Mouse (Mus musculus) spleen, embryonic (tissue): Measurements from ENCODE around the gene Tomm40.

Experiments used
- CTCF ChIA-PET: fragments of 350-600 bp; sonication (Branson Sonifier 250); formaldehyde crosslinking; loops from one replicate; lab custom pipeline; 2022; lab: Charles Lee

Gene Tomm40

DNA sequence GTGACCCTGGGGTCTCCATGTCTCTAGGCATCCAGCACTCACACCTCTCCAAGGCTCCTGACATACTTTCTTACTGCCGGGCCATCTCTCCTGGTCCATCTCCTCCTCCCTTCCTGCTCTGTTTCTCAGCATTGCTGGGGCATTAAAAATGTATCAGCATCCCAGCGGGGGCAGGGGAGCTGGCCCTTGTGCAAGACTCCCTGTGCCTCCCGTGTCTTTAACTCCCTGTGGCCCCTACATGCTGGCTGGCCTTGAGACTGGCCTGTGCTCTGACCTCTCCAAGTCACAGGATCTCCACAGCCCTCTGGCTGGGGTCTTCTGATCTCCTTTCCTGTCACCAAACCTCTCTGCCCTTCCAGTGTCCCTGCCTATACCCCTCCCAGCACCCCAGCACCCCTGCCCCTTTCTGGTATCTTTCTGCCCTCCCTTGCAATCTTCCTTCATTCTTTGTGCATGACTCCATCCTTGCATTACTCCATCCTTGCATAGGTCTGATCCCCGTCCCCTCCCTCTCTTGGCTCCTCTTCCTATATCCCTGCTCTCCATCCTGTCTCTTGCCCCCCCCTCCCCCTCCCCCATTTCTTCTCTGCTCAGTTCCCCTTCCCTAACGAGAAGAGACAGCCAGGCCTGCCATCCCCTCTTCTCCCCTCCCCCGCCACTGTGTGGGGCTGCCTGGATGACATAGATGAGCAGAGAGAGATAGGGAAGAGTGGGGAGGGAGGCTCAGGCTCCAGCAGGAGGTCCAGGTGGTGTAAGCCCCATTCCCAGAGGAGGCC, 31.4 kb upstream of the Tomm40 start:
- CTCF ChIA-PET: no interaction called here

DNA sequence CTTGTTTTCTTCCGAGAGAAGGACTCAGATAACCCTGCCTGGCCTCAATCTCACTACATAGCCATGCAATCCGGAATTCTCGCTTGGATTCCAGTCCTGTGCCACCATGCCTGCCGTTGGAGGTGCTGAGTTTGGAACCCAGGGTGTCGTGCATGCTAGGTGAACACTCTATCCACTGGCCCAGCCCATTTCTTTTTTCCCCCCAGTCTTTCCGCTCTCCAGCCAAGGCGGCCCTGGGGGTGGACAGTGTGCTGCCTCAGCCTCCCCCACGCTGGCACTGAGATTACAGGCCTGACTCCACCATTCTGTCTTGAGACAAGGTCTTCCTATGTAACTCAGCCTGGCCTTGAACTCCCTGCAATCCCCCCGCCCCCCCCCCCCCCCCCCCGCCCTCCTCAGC, 30.7 kb upstream of the Tomm40 start:
- CTCF ChIA-PET: no interaction called here

DNA sequence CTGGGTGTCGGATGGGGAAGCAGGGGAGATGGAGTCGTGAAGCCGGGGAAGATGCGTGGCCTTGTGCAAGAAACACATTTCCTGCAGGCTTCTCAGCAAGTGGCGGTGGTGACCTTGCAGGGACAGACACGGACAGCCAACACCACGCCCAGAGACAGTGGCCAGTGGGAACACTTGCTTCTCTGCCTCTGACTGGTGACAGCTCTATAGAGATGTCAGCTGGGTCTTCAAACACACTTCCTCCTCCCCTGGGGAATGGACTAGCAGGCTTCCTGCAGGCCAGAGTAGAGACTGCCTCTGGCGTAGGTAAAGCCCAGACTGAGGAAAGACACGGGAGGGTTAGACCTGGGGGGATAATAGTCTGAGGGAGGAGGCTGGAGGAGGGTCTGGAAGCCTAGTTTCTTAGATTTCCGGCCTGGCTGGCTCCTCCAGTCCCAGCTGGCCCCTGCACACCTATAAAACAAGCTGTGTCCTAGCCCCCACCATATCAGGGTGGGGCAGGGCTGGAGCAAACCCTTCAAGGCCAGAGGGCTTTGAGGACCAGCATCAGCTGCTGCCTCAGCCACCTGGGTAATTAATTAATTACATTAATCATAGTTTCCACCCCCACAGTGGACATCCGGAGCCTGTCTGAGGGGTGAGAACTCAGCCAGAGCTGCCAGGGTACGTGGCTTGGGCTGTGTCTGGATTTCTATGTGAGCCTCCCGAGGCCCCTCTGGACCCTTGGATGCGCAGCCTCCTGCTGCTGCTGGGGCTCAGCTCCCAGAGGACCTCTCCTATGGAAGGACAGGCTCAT, 29.6 kb upstream of the Tomm40 start:
- CTCF ChIA-PET: no interaction called here

DNA sequence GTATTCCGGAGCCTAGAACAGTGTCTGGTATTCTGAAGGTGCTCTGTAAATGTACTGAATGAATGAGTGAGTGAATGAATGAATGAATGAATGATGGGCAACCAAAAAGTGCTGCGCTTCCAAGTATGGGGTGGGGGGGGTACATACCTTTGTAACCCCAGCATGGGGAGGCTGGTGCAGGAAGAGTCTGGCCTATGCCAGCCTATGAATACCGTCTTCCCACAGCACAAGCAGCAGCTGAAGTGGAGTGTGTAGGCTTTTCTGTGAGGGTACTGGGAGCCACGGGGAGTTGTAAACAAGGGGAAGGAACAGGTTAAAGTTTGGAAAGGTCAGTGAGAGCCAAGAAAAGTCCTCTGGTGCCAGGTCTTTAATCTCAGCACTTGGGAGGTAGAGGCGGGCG, 28.6 kb upstream of the Tomm40 start:
- CTCF ChIA-PET: no interaction called here

DNA sequence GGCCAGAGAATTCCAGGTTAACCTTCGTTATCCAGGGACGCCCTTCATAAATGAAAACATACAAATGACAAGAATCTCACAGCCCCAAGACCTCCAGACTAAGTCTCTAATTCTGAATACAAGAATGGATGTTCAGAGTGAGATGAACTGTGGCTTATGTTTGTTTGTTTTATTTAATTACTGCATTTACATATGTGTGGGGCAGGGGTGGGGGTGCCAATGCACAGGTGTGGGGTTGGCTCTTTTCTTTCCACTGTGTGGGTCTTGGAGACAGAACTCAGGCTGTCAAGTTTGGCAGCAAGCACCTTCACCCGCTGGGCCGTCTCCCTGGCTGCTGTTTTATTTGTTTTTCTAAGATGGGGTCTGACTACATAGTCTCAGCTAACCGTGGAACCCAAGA, 27.2 kb upstream of the Tomm40 start:
- CTCF ChIA-PET: no interaction called here

DNA sequence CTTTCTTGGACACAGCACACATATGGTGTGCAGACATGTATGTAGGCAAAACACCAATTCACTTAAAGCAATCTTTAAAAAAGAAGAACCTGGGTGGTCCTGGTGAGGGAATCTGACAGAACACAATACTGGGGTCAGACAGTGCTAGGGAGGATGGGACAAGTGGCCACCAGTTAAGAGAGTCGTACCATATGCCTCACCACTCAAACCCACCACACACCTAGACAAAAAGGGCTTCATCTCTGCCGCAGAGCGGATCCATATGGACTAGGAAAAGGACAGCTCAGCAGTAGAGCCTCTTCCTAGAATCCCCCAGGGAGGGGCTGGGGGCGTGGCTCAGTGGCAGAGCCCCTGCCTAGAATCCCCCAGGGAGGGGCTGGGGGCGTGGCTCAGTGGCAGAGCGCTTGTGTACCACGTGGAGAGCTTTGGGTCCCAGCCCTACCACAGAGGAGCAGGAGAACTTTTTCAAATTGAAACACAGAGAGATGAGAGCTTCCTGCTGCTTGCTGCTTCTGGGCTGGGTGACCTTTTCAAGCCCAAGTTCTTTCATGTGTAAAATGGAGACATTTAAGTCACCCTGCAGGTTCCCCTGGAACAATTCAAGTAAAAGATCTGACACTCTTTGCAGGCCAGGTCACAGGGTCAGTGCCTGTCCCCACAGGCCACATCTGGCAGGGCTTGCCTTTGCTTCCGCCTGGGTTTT, 26.2 kb upstream of the Tomm40 start:
- CTCF ChIA-PET: no interaction called here

DNA sequence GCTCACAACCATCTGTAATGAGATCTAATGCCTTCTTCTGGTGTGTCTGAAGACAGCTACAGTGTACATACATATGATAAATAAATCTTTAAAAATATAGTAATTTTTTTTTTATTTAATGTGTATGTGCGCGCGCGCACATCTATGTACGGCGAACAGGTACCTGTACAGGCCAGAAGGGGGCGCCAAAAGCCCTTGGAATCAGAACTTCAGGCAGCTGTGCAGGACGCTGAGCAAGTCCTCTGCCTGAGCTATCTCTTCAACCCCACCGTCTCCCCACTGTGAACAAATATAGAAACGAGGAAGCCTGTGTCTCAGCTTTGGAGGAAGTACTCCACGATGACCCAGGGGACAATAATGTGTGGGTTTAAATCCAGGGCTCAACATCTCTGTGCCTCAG, 25.0 kb upstream of the Tomm40 start:
- CTCF ChIA-PET: no interaction called here

- CTCF ChIA-PET: no interaction called here
Observed at GRCm38 (mm10) chr7:19738771-19739170, 23.5 kb upstream of the Tomm40 start.

DNA sequence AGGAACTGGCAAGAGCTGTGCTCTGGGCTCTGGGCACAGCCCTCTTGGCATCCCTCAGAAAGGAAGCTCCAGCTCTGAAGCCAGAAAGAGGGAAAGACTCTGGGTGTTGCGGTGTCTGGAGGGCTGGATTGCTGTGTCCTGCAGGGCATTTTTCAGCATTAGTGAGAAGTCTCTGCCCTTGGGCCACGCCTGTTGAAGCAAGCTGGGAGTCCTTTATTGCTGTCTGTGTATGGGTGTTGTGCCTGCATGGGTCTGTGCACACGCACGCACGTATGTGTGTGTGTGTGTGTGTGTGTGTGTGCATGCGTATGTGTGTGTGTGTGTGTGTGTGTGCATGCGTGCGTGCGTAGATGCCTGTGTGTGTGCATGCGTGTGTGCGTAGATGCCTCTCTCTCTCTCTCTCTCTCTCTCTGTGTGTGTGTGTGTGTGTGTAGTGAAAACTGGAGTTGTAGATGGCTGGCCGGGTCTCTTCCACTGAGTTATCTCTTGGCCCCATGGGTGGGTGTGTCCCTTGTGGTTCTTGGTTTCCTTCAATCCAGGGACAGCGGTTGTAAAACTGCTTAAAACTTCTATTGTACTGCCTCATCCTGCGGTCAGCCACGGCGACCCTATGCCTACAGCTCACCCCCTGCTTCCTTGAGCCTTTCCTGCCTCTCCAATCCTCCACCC, 21.3 kb upstream of the Tomm40 start:
- CTCF ChIA-PET: interaction anchor here (0.7 kb wide), 1 partner anchor 94 kb away, joined by 4 read pairs; no protein-coding TSS in a partner anchor

DNA sequence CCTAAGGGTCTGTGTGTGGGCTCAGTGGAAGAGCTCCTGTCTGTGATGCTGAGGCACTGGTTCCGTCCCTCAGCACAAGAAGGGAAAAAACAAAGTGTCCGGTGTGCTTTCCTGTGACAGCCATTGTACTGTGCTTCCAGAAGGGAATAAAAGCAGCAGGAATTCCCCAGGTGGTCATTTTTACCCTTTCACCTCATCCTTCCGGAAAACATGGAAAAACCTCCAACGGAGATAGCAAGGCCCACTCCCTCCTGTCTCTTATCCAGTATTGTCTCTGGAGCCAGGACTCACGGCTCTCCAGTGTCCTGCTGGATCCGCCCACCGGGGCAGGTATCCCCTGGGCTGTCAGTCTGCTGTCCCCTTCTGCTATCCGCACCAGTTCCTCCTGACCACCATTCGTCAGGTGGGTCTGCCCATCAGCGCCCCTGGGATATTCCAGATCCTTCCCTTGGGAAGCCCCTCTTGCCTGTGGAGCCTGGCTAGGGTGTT, 19.0 kb upstream of the Tomm40 start:
- CTCF ChIA-PET: no interaction called here

DNA sequence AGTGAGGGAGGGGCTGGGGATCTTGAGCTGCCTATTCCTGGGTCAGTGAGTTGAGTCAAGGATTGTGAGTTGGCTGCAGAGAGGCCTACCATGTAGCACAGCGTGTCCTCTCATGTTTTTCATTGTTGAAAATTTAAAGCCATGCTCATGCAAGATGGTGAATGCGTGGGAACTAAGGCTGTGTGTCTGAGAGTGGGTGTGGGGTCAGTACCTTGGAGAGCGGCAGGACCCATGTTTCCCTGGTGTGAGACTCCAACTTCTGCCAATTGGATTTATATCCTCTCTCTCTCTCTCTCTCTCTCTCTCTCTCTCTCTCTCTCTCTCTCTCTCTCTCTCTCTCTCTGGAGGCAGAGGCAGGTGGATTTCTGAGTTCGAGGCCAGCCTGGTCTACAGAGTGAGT, 11.3 kb upstream of the Tomm40 start:
- CTCF ChIA-PET: no interaction called here

- CTCF ChIA-PET: no interaction called here
Observed at GRCm38 (mm10) chr7:19724167-19724566, 8.9 kb upstream of the Tomm40 start.

DNA sequence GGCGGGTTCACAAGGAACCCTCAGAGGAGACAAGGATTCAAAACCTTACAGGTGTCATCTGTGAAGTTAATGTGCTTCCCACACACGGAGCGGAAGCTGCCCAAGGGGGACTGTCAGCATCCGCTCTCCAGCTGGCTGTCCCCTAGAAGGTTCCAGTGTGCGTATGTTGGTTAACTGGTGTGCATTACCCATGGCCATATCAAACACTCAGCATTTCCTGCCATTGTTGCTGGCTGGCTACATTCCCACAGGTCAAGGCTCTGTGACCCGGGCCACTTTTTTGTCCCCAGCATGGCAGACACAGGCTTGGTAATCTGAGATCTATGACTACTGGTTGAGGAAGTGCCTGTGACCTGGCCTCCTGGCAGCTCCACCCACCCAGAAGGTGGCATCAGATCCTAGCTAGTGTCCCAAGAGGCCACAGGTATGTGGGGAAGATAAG, 7.5 kb upstream of the Tomm40 start:
- CTCF ChIA-PET: interaction anchor here (0.8 kb wide), 1 partner anchor 21 kb away, joined by 4 read pairs; no protein-coding TSS in a partner anchor

GRCm38 (mm10) chr7:19719200-19719599, 4.0 kb upstream of the Tomm40 start:
- CTCF ChIA-PET: no interaction called here

DNA sequence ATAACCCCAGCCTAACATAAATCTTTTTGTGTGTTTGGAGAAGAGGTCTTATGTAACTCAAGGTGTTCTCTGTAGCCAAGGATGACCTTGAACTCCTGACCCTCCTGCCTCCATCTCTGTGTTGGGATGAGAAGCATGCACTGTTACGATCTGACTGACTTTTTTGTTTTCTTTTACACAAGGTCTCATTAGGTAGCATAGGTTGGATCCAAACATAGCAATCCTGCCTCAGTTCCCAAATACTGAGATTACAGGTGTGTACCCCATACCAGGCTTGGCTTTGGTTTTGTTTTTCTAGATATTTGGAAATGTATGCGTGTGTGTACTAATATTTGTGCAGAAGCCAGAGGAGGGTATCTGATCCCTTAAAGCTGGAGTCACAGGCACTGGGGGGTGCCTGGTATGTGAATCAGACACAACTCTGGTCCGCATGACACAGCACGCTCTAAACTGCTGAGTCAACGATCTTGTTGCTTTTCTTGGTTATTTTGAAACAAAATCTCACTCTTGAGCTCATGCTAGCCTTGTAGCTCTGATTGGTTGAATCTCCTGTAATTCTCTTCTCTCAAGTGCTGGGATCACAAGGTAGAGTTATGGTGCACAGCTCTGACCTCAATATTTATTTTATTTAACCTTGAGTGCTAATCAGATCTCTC, 3.2 kb upstream of the Tomm40 start:
- CTCF ChIA-PET: interaction anchor here (1.0 kb wide), 1 partner anchor 169 kb away, joined by 3 read pairs; no protein-coding TSS in a partner anchor

DNA sequence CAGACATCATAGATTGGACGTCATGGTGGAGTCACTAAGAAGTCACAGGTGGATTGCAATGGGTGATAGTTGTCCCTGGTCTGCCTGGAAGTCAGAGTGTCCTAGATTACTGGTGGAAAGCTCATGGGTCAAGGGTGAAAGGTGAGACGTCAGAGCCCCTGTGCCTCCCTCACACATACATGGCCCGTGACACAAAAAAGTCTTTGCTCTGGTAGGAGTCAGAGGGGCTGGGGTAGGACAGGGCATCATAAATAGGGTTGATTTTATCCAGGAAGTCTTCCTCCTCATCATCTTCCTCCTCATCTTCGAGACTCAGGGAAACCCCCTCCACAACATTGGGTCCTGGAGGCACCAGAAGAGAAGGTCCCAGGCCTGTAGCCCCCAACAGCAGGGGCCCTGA, 2.1 kb upstream of the Tomm40 start:
- CTCF ChIA-PET: interaction anchor here (0.6 kb wide), 3 partner anchors 19 to 375 kb away, joined by 3 to 5 read pairs (median 3); no protein-coding TSS in a partner anchor

- CTCF ChIA-PET: interaction anchor here (0.6 kb wide), 1 partner anchor 18 kb away, joined by 3 read pairs; no protein-coding TSS in a partner anchor
Observed at GRCm38 (mm10) chr7:19716822-19717221, 1.6 kb upstream of the Tomm40 start.

GRCm38 (mm10) chr7:19716055-19716682, 931 bp upstream of the Tomm40 start:
- CTCF ChIA-PET: no interaction called here

- CTCF ChIA-PET: interaction anchor here (0.9 kb wide), 1 partner anchor 50 kb away, joined by 4 read pairs; no protein-coding TSS in a partner anchor
Observed at GRCm38 (mm10) chr7:19714836-19715235, 402 bp downstream of the Tomm40 start.

DNA sequence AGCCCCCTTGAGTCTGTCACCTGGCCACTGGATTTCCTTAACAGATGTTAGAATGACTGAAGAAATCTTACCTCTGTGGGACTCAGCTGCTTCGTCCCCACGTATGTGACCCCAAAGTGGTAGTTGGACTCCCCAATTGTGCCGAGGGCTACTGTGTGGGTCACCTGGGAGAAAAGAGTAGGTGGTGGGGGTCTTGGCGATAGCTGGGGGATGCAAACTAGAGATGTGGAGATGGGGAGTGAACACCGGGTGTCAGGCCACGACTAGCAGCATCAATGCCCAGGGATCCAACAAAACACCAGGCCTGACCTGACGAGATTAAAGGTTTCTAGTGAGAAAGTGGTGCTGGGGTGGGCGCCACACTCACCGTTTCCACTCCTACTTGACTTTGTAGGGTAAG, 1.6 kb downstream of the Tomm40 start:
- CTCF ChIA-PET: interaction anchor here (0.9 to 1.3 kb wide), 2 partner anchors 13 to 48 kb away, joined by 3 to 4 read pairs; no protein-coding TSS in a partner anchor
